Mouse (Mus musculus) limb, embryonic 14.5 days (tissue): ENCODE results near the gene Rrp9. TPM values are rescaled to one million over a fixed set of nuclear protein-coding genes. Genes with fewer than 3 reads are reported as not detected.

Source experiments
- ATAC-seq: fragments of 200-750 bp; cut with Nextera tagmentation; 2 replicates; pipeline ENCODE4 v1.8.0; 2017; ENCODE audit warnings: low read depth, moderate number of reproducible peaks, moderate TSS enrichment; ENCODE audit not compliant: low FRiP score
- DNase-seq: peaks from one replicate; pipeline ENCODE4 v3.0.0-alpha.2; 2015; ENCODE audit warnings: low spot score
- H3K27ac ChIP-seq: fragments of 300-500 bp; sonication (generic); replicated peaks from 2 replicates; pipeline ENCODE4 v1.5.1; 2014; ENCODE audit warnings: low read depth, mild to moderate bottlenecking, low read length, moderate library complexity, mixed read lengths
- H3K27me3 ChIP-seq: fragments of 300-500 bp; sonication (generic); 2 replicates; pipeline ENCODE4 v1.6.1; 2014; ENCODE audit warnings: low read length, mixed read lengths; ENCODE audit not compliant: control insufficient read depth, insufficient read depth
- H3K36me3 ChIP-seq: fragments of 300-500 bp; sonication (generic); 2 replicates; pipeline ENCODE4 v1.6.1; 2014; ENCODE audit warnings: mild to moderate bottlenecking, low read length, moderate library complexity, mixed read lengths; ENCODE audit not compliant: control insufficient read depth, insufficient read depth
- H3K4me1 ChIP-seq: fragments of 300-500 bp; sonication (generic); 2 replicates; pipeline ENCODE4 v1.6.1; 2014; ENCODE audit warnings: antibody characterized with exemption, low read length, mixed read lengths; ENCODE audit not compliant: control insufficient read depth, insufficient read depth
- H3K4me2 ChIP-seq: fragments of 300-500 bp; sonication (generic); replicated peaks from 2 replicates; pipeline ENCODE4 v1.6.1; 2014; ENCODE audit warnings: low read depth, mild to moderate bottlenecking, low read length, moderate library complexity; ENCODE audit not compliant: severe bottlenecking
- H3K4me3 ChIP-seq: fragments of 300-500 bp; sonication (generic); replicated peaks from 2 replicates; pipeline ENCODE4 v1.5.1; 2014; ENCODE audit warnings: low read length
- H3K9ac ChIP-seq: fragments of 300-500 bp; sonication (generic); 2 replicates; pipeline ENCODE4 v1.6.1; 2014; ENCODE audit warnings: mild to moderate bottlenecking, low read depth, low read length, moderate library complexity; ENCODE audit not compliant: severe bottlenecking
- H3K9me3 ChIP-seq: fragments of 300-500 bp; sonication (generic); 2 replicates; pipeline ENCODE4 v1.6.1; 2016; ENCODE audit warnings: low read length; ENCODE audit not compliant: control insufficient read depth
- POLR2A ChIP-seq: fragments of 200-500 bp; IDR thresholded peaks from 2 replicates; pipeline ENCODE4 v1.8.0; 2012; ENCODE audit warnings: inconsistent platforms, mild to moderate bottlenecking, moderate library complexity, borderline replicate concordance; ENCODE audit not compliant: insufficient read depth, insufficient read length; ENCODE audit errors: extremely low read depth
- WGBS: fragments of 180-500 bp; shearing (Covaris S2); extraction: QIAGEN DNeasy Blood & Tissue Kit; methylation state at CpG from one replicate; pipeline ENCODE4 v1.1.7; 2014; 5-methylcytosine and 5-hydroxymethylcytosine counted together
- polyA plus RNA-seq, 2 experiments: library from polyadenylated mRNA; depleted of rRNA in 1 of 2; stranded (reverse) in 1 of 2; unstranded in 1 of 2; fragments of >200 nt; fragmentation: Nextera tagmentation in 1 of 2; extraction: Ambion mirVana in 1 of 2; gene quantifications; 2 replicates each; pipeline versions ENCODE4 v1.2.1 to v1.2.3; 2012 to 2014

The Rrp9 gene
- polyA plus RNA-seq, 2 experiments = 42.7 to 44.2 TPM

DNA sequence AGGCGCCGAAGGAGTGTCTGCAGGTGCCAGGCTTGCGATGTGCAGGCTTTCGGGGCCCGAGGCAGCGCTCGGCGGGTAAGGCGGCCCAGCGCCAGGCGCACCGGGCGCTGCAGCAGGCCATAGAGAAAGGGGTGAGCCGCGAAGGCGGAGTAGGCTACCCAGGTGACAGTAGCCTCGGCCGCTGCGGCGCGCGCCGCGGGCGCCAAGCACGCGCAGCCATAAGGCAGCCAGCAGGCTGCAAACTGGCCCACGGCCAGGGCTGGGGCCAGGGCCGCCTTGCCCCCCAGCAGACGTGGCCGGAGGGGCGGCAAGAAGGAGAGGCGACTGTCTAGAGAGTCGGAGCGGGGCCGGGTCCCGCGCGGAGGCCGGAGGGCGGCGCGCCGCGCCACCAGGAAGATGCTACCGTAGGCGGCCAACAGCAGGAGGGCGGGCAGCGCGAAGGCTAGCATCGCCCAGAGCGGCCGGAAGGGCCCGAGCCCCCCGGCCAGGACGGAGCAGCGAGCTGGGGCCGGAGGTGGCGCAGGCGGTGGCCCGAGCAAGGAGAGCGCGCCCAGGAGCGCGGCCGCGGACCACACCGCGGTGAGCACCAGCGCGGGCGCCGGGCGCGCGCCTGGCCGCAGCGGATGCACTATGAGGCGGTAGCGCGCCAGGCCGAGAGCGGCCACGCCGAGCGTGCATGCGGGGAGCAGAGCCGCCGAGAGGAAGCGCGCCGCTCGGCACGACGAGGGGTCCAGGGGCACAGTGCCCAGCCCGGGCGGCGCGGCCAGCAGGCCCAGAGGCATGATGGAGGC lies 10.8 kb upstream of the Rrp9 start:
- Histone ChIP-seq H3K27me3 (no peaks in the 10 kb centered on the region), H3K27ac (0 out of 2 replicates have a peak overlapping the region, but pooled peaks have one; percentile 3), H3K9ac (peak overlapping the region; percentile 76), H3K4me3 (peak overlapping the region; percentile 58), H3K4me1 (peaks cover 5% of the 10 kb centered on the region), H3K36me3 (peaks cover 41% of the 10 kb centered on the region), H3K4me2 (peak overlapping the region; percentile 99), H3K9me3 (no peaks in the 10 kb centered on the region)
- no peak for TF ChIP-seq POLR2A
- ATAC-seq (peak; percentile 74), DNase-seq (peak; percentile 68)
- WGBS = 5% methylated on average over 76 of the region's 99 CpGs

DNA sequence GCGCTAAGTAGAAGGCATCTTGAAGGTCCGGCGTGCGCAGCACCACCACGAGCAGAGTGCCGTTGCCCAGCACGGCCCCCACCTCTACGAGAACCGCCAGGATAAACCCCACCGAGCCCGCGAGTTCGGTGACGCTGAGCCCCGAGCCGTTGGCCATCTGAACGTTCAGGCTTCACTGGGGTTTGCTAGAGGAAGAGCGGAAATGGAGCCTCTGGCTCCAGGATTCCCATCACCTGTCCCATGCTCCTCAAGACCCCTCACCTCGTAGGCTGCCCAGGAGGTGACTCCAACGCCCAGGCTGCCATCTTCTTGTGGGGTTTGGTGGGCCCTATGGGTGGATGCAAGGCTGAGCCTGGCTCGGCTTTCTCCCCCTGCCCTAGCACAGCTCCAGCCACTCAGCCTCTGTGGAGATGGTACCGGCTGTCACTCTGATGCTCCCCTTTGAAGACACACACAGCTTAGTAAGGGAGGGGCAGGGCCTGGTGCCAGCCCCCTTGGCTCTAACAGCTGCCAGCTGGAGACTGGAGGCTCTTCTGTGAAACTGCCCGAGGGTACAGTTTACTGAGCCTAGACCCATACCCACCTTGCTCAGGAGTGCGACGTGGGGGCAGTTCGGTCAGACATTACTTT lies 10.1 kb upstream of the Rrp9 start, which contains the start of gene Gpr62:
Gene Gpr62 (minus strand): TSS at position 368 of the 630 bp plus-strand sequence.
- DNase-seq (no peak), ATAC-seq (no peak)
- peaks cover 5% of the 10 kb centered on the region for H3K4me1 ChIP-seq
- peak within 1 kb of the TSS; percentile 99 for H3K4me2 ChIP-seq
- 25% methylated on average over 25 of the region's 26 CpGs for WGBS
- peak within 1 kb of the TSS; percentile 58 for H3K4me3 ChIP-seq
- H3K9me3 ChIP-seq = no peaks in the 10 kb centered on the region
- 0 out of 2 replicates have a peak within 1 kb of the TSS, but pooled peaks have one; percentile 3 for H3K27ac ChIP-seq
- no peaks in the 10 kb centered on the region for H3K27me3 ChIP-seq
- peaks cover 33% of the 10 kb centered on the region for H3K36me3 ChIP-seq
- peak within 1 kb of the TSS; percentile 76 for H3K9ac ChIP-seq
- no peak for TF ChIP-seq POLR2A

- no peak overlapping the region for H3K4me3 ChIP-seq
- H3K36me3 ChIP-seq = peaks cover 25% of the 10 kb centered on the region
- DNase-seq (no peak), ATAC-seq (no peak)
- no peak overlapping the region for H3K27ac ChIP-seq
- H3K9me3 ChIP-seq = no peaks in the 10 kb centered on the region
- TF ChIP-seq POLR2A = no peak
- H3K27me3 ChIP-seq = no peaks in the 10 kb centered on the region
- H3K4me2 ChIP-seq = no peak overlapping the region
- peaks cover 5% of the 10 kb centered on the region for H3K4me1 ChIP-seq
- no peak overlapping the region for H3K9ac ChIP-seq
- WGBS = 90% methylated on average over 6 of the region's 6 CpGs
Observed at GRCm38 (mm10) chr9:106466721-106467120, 9.0 kb upstream of the Rrp9 start.

DNA sequence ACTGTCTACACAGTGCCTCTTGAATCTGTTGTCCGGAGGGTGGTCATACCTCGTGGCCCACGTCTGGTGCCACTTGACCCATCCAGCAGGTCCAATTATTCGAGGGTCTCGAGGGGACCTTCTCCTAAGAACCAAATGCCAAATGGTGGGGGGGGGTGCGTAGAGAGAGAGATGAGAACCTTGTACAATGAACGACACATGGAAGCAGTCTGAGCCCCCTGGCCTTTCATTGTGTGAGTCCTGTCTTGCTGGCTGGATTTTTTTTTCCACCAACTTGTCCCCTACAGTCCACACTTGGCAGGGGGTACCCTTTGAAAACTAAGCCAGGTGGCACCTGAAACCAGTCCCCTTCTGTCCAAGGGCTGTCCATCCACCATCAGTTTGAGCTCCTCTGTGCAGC lies 8.0 kb upstream of the Rrp9 start:
- 85% methylated on average over 7 of the region's 7 CpGs for WGBS
- Histone ChIP-seq H3K9ac (no peak overlapping the region), H3K27me3 (no peaks in the 10 kb centered on the region), H3K27ac (no peak overlapping the region), H3K4me2 (no peak overlapping the region), H3K36me3 (peaks cover 16% of the 10 kb centered on the region), H3K4me3 (no peak overlapping the region), H3K9me3 (no peaks in the 10 kb centered on the region), H3K4me1 (peaks cover 5% of the 10 kb centered on the region)
- TF ChIP-seq POLR2A = no peak
- DNase-seq = no peak
- no peak for ATAC-seq

DNA sequence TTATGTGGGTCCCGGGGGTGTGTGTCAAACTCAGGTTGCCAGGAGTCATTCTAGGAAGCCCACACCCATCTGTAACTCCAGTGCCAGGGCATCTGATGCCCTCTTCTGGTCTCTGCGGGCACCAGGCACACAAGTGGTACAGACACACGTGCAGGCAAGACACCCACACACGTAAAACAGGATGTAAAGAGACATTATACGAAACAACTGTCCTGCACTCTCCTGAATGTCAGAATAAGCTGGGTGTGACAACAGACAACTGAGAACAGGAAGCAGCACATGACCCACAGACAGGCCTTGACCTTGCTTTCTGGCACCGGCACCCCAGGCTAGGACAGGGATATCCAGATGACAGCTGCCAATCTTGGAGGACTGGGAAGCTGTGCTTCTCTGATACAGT lies 6.4 kb upstream of the Rrp9 start:
- no peak overlapping the region for H3K27ac ChIP-seq
- H3K9ac ChIP-seq = no peak overlapping the region
- peaks cover 5% of the 10 kb centered on the region for H3K4me1 ChIP-seq
- no peak for TF ChIP-seq POLR2A
- no peaks in the 10 kb centered on the region for H3K27me3 ChIP-seq
- DNase-seq = no peak
- H3K4me2 ChIP-seq = no peak overlapping the region
- no peak overlapping the region for H3K4me3 ChIP-seq
- H3K36me3 ChIP-seq = 0 out of 2 replicates have a peak, but pooled peaks cover 2% of the 10 kb centered on the region
- 61% methylated on average over 6 of the region's 6 CpGs for WGBS
- no peaks in the 10 kb centered on the region for H3K9me3 ChIP-seq
- ATAC-seq = no peak
